Mouse (Mus musculus): Measurements from ENCODE around the gene 2810459M11Rik. TPM values are rescaled to one million over a fixed set of nuclear protein-coding genes. Genes with fewer than 3 reads are reported as not detected.

2810459M11Rik gene
- 0.25 TPM for polyA plus RNA-seq (2014; fragmentation: Illumina TruSeq; extraction: RNeasy Lipid Tissue Mini Kit (QIAGEN cat#74804); ENCODE audit: insufficient read depth, low read depth, low replicate concordance)

DNA sequence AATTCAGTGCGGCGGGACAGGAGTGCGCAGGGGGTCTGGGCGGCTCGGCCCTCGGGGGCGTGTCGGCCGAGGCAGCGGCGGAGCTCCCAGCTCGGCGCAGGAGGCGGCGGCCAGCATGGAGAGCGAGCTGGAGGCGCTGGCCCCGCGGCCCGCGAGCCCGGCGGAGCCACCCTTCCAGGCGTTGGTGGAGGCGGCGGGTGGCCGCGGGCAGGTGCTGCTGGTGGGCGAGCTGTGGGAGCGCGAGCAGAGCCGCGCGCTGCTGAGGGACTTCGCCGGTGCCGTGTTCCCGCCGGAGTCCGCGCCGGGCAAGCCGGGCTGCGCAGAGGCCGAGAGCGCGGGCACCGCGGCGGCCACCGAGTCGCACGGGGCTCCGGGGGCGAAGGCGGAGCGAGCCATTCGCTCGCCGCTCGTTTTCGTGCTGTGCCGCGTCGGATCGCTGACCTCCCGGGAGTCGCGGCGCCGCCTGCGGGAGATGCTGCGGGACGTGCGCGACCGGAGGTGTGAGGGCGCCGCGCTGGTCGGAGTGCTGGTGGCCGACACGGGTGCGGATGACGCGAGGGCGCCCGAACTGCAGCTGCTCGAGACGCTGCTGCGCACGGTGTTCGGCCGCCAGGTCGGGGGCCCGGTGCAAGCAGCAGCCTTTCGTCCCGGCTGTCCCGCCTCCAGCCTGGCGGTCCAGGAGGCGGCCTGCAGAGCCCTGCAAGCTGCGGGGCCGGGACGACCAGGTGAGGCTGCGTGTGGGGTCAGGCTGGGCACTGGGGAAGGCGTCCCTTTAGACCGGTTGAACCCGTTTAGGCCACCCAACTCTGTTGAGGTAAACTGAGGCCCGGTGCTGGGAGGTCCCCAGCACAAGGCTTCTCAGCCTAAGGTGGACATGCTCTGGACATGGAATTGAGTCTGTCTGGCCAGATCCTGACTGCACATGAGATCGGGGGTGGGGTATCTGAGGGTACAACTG, at the start of gene 2810459M11Rik:
TSS of gene 2810459M11Rik (plus strand) at position 16 of the 958 bp plus-strand sequence.

DNA sequence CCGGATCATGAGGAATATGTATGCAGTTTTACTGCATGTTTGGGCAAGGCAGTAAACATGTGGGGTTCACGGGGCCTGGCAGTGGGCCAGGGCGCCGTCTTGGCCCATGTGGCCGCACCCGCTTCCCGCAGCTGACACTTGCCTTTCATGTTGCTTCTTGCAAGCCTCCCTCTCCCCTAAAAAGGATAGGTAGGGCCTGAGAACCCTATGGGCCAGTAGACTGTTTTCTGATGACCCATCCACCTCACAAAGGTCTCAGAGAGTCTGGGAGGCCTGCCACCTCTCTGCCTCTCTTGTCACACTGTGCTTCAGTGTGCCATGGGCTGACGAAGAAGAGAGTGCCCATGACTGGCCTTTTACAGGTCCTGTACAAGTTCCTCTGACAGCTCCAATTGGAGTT, 29.1 kb upstream of the 2810459M11Rik start, which contains the start of gene Spata3:
TSS of gene Spata3 (plus strand) at position 301 of the 400 bp plus-strand sequence.

DNA sequence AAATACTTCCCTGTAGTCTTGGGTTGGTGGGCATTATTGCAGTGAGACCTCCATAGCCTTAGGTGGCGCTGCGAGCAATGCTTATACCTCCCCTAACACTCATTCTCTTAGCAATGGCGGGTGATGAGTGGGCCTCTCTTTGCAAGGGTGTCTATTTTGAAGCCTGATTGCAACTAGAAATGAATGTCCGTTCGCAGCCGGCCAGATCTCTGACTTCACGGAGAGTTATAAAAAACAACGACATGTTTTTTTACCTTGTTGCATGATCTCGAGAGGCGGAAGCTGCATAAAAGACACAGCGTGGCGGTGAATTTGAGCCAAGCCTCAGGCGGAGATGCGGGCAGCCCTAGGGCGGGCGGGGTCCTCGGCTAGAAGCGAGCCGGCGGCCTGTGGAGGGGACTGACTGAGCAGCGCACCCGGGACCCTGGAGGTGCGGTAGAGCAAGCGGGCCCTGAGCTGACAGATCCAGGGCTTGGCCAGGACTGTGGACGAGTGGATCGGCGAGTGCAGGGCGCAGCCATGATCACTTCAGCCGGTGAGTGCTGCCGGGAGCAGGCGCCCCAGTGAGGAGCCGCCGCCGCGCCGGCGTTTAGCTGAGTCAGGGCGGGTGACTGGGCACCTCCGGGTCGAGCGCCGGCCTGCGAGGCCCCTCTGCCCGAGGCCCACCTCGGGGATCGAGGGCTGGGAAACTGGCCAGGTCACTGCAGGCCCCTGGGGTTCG, 18.8 kb downstream of the 2810459M11Rik start, which contains the start of gene Psmd1:
TSS of gene Psmd1 (plus strand) at position 117 of the 721 bp plus-strand sequence.

Other genes starting within 250 kb of the 2810459M11Rik start
- gene Itm2c, start 151.6 kb upstream of the 2810459M11Rik start, polyA plus RNA-seq (2014; fragmentation: Illumina TruSeq; extraction: RNeasy Lipid Tissue Mini Kit (QIAGEN cat#74804); ENCODE audit: insufficient read depth, low read depth, low replicate concordance), result 128 TPM
- not detected for gene 4933407L21Rik, start 117.4 kb upstream of the 2810459M11Rik start, polyA plus RNA-seq (2014; fragmentation: Illumina TruSeq; extraction: RNeasy Lipid Tissue Mini Kit (QIAGEN cat#74804); ENCODE audit: insufficient read depth, low read depth, low replicate concordance)
- gene Gpr55, start 84.9 kb upstream of the 2810459M11Rik start, polyA plus RNA-seq (2014; fragmentation: Illumina TruSeq; extraction: RNeasy Lipid Tissue Mini Kit (QIAGEN cat#74804); ENCODE audit: insufficient read depth, low read depth, low replicate concordance), result 0.50 TPM
- not detected for gene Spata3, start 29.0 kb upstream of the 2810459M11Rik start, polyA plus RNA-seq (2014; fragmentation: Illumina TruSeq; extraction: RNeasy Lipid Tissue Mini Kit (QIAGEN cat#74804); ENCODE audit: insufficient read depth, low read depth, low replicate concordance)
- 44.3 TPM for gene Psmd1, start 18.5 kb downstream of the 2810459M11Rik start, polyA plus RNA-seq (2014; fragmentation: Illumina TruSeq; extraction: RNeasy Lipid Tissue Mini Kit (QIAGEN cat#74804); ENCODE audit: insufficient read depth, low read depth, low replicate concordance)
- 0.79 TPM for gene Htr2b, start 66.1 kb downstream of the 2810459M11Rik start, polyA plus RNA-seq (2014; fragmentation: Illumina TruSeq; extraction: RNeasy Lipid Tissue Mini Kit (QIAGEN cat#74804); ENCODE audit: insufficient read depth, low read depth, low replicate concordance)
- gene Gm21972, start 87.8 kb downstream of the 2810459M11Rik start, polyA plus RNA-seq (2014; fragmentation: Illumina TruSeq; extraction: RNeasy Lipid Tissue Mini Kit (QIAGEN cat#74804); ENCODE audit: insufficient read depth, low read depth, low replicate concordance), result not detected
- gene Armc9, start 108.9 kb downstream of the 2810459M11Rik start, polyA plus RNA-seq (2014; fragmentation: Illumina TruSeq; extraction: RNeasy Lipid Tissue Mini Kit (QIAGEN cat#74804); ENCODE audit: insufficient read depth, low read depth, low replicate concordance), result 3.0 TPM

Measured in lung, adult 10 weeks (tissue).